Mouse (Mus musculus): ENCODE results near the gene Inf2.

Inf2 gene

GRCm38 (mm10) chr12:112623742-112624141 lies 35.2 kb downstream of the Inf2 start:
- in situ Hi-C loops (cut with MboI, MseI), result no loop called here

- in situ Hi-C loops (cut with MboI, MseI), result no loop called here
These were observed 37.1 kb downstream of the Inf2 start for GRCm38 (mm10) chr12:112625700-112626099.

- in situ Hi-C loops (cut with MboI, MseI), result no loop called here
These were observed 37.9 kb downstream of the Inf2 start for GRCm38 (mm10) chr12:112626455-112626854.

- in situ Hi-C loops (cut with MboI, MseI), result no loop called here
These were observed 38.7 kb downstream of the Inf2 start for GRCm38 (mm10) chr12:112627097-112627881.

GRCm38 (mm10) chr12:112628197-112628596 lies 39.6 kb downstream of the Inf2 start:
- in situ Hi-C loops (cut with MboI, MseI), result no loop called here

GRCm38 (mm10) chr12:112628928-112629721 lies 40.5 kb downstream of the Inf2 start:
- in situ Hi-C loops (cut with MboI, MseI), result no loop called here

- in situ Hi-C loops (cut with MboI, MseI), result no loop called here
These were observed 41.4 kb downstream of the Inf2 start for GRCm38 (mm10) chr12:112630029-112630428.

GRCm38 (mm10) chr12:112630796-112631195 lies 42.2 kb downstream of the Inf2 start:
- in situ Hi-C loops (cut with MboI, MseI), result no loop called here

GRCm38 (mm10) chr12:112631472-112631871 lies 42.9 kb downstream of the Inf2 start:
- in situ Hi-C loops (cut with MboI, MseI), result no loop called here

- in situ Hi-C loops (cut with MboI, MseI), result no loop called here
These were observed 43.6 kb downstream of the Inf2 start for GRCm38 (mm10) chr12:112632084-112632777.

GRCm38 (mm10) chr12:112632907-112633306 lies 44.3 kb downstream of the Inf2 start:
- in situ Hi-C loops (cut with MboI, MseI), result no loop called here

- in situ Hi-C loops (cut with MboI, MseI), result no loop called here
These were observed 45.1 kb downstream of the Inf2 start for GRCm38 (mm10) chr12:112633686-112634085.

- in situ Hi-C loops (cut with MboI, MseI), result no loop called here
These were observed 50.9 kb downstream of the Inf2 start for GRCm38 (mm10) chr12:112639526-112639925.

GRCm38 (mm10) chr12:112643126-112643525 lies 54.5 kb downstream of the Inf2 start:
- in situ Hi-C loops (cut with MboI, MseI), result no loop called here

GRCm38 (mm10) chr12:112644180-112644854 lies 55.7 kb downstream of the Inf2 start, which contains the start of gene Siva1:
Gene Siva1, plus strand, starts transcription at chr12:112644679.
- in situ Hi-C loops (cut with MboI, MseI), result no loop called here

GRCm38 (mm10) chr12:112644855-112645506 lies 56.4 kb downstream of the Inf2 start:
- in situ Hi-C loops (cut with MboI, MseI), result no loop called here

- in situ Hi-C loops (cut with MboI, MseI), result no loop called here
These were observed 57.6 kb downstream of the Inf2 start for GRCm38 (mm10) chr12:112646139-112646538.

GRCm38 (mm10) chr12:112648081-112648480 lies 59.5 kb downstream of the Inf2 start:
- in situ Hi-C loops (cut with MboI, MseI), result no loop called here

GRCm38 (mm10) chr12:112651778-112652439 lies 63.3 kb downstream of the Inf2 start:
- in situ Hi-C loops (cut with MboI, MseI), result no loop called here

- in situ Hi-C loops (cut with MboI, MseI), result no loop called here
These were observed 64.7 kb downstream of the Inf2 start for GRCm38 (mm10) chr12:112653157-112653824.
